Mouse (Mus musculus): ENCODE data around the gene Tepp. TPM values are rescaled to one million over a fixed set of nuclear protein-coding genes. Genes with fewer than 3 reads are reported as not detected.

The Tepp gene
- polyA plus RNA-seq, 1 experiment from 2014 or later = 1.5 TPM

- no peak for ATAC-seq
- H3K9me3 ChIP-seq (ENCODE audit: control insufficient read depth, low read length) = no peaks in the 10 kb centered on the region
- no peak overlapping the region for H3K4me2 ChIP-seq (ENCODE audit: low read length)
- no peaks in the 10 kb centered on the region for H3K4me1 ChIP-seq (replicated peaks; ENCODE audit: control insufficient read depth, insufficient read depth, low read length)
- peaks cover 6% of the 10 kb centered on the region for H3K36me3 ChIP-seq (ENCODE audit: control insufficient read depth, insufficient read depth)
- no peak overlapping the region for H3K27ac ChIP-seq (ENCODE audit: low read length)
- WGBS = 51% methylated on average over 5 of the region's 5 CpGs
- H3K9ac ChIP-seq (replicated peaks; ENCODE audit: low read depth, low read length) = no peak overlapping the region
- H3K4me3 ChIP-seq (replicated peaks; ENCODE audit: low read length) = no peak overlapping the region
- no peaks in the 10 kb centered on the region for H3K27me3 ChIP-seq (replicated peaks; ENCODE audit: control insufficient read depth, insufficient read depth, low read length)
Measured at GRCm38 (mm10) chr8:95341721-95342120, 31.4 kb downstream of the Tepp start.

DNA sequence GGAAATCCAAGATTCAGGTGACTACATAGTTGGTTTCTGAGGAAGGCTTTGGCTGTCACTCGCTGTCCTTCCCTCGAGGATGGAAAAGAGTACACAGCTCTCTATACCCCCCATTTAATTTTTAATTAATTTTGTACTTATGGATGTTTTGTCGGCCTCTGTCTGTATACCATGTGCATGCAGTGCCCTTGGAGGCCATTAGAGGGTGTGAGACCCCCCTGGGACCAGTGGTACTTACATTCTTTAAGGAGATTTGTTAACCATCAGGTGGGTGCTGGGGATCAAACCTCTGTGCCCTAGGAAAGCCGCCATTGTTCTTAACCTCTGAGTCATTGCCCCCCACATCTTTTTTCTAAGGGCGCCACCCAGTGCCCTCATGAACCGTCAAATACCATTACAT, 34.3 kb downstream of the Tepp start:
- Histone ChIP-seq H3K4me1 (replicated peaks; ENCODE audit: control insufficient read depth, insufficient read depth, low read length) (peaks cover 17% of the 10 kb centered on the region), H3K4me3 (replicated peaks; ENCODE audit: low read length) (no peak overlapping the region), H3K27me3 (replicated peaks; ENCODE audit: control insufficient read depth, insufficient read depth, low read length) (no peaks in the 10 kb centered on the region), H3K36me3 (ENCODE audit: control insufficient read depth, insufficient read depth) (peaks cover 6% of the 10 kb centered on the region; the same call in 1 of the 2 replicates), H3K27ac (ENCODE audit: low read length) (no peak overlapping the region), H3K4me2 (ENCODE audit: low read length) (no peak overlapping the region), H3K9ac (replicated peaks; ENCODE audit: low read depth, low read length) (no peak overlapping the region), H3K9me3 (ENCODE audit: control insufficient read depth, low read length) (no peaks in the 10 kb centered on the region)
- WGBS = 69% methylated on average over 6 of the region's 6 CpGs
- no peak for ATAC-seq

DNA sequence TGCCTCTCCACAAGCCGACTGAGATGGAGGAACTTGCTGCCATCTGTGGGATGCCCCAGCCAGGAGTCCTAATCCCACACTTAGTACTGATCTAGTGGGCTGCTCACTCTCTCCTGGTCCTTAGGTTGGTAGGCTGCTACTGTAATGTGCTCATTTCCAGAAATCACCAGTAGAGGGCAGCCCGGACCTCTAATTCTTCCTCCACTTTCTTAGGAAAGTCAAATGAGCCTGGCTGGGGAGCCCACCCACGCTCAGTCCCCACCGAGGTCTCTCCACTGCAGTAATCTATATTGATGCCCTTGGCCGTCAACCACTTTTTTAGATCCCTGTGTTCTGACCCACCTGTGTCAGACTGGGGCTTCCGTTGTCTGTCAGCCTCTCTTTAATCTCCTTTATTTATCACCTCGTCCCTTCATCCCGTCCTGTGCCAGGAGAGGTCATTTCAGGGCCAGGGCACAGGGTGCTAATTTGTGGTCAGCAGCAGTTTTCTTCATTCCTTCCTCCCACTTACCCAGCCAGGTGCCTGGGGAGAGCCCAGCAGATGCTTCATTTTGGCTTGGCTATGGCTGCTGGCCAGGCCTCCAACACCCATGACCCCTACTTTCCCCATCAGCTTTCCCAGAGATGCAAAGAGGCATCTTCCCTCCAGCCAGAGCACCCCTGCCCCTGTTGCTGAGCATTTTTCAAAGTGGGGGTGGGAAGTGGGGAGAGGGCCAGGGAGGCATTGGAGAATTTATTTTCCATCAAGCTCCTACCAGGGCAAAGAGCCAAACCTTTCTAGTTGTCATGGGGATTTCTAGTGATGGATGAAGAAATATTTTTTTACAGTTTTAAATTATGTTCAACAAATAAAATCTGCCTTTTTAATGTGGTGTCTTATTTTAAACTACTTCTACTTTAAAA, 36.5 kb downstream of the Tepp start:
- H3K36me3 ChIP-seq (ENCODE audit: control insufficient read depth, insufficient read depth) = peaks cover 6% of the 10 kb centered on the region; the same call in 1 of the 2 replicates
- H3K4me1 ChIP-seq (replicated peaks; ENCODE audit: control insufficient read depth, insufficient read depth, low read length) = peaks cover 26% of the 10 kb centered on the region
- H3K9ac ChIP-seq (replicated peaks; ENCODE audit: low read depth, low read length) = no peak overlapping the region
- no peak overlapping the region for H3K4me3 ChIP-seq (replicated peaks; ENCODE audit: low read length)
- H3K27ac ChIP-seq (ENCODE audit: low read length) = no peak overlapping the region
- ATAC-seq = peak; percentile 51
- WGBS = 29% methylated on average over 8 of the region's 8 CpGs
- H3K9me3 ChIP-seq (ENCODE audit: control insufficient read depth, low read length) = no peaks in the 10 kb centered on the region
- no peaks in the 10 kb centered on the region for H3K27me3 ChIP-seq (replicated peaks; ENCODE audit: control insufficient read depth, insufficient read depth, low read length)
- H3K4me2 ChIP-seq (ENCODE audit: low read length) = no peak overlapping the region

DNA sequence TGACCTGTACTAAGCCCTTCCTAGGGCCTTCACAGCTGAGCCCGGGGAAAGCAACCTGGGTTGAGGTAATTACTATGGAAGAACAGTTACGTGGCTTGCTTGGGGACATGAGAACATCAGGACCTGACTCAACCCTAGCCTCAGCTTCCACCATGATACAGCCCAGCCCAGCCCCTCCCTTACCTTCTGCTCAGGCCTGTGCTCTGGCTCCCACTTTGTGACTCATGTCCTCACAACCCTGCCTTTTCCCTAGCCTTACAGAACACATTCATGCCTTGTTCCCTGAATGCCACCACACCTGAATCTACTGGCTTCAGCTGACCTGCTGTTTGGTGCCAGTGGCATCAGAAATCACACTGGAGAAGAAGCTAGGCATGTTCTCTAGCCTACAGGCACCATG, 38.0 kb downstream of the Tepp start:
- no peak for ATAC-seq
- Histone ChIP-seq H3K4me2 (ENCODE audit: low read length) (no peak overlapping the region), H3K36me3 (ENCODE audit: control insufficient read depth, insufficient read depth) (peaks cover 6% of the 10 kb centered on the region; the same call in 1 of the 2 replicates), H3K9ac (replicated peaks; ENCODE audit: low read depth, low read length) (no peak overlapping the region), H3K9me3 (ENCODE audit: control insufficient read depth, low read length) (no peaks in the 10 kb centered on the region), H3K4me1 (replicated peaks; ENCODE audit: control insufficient read depth, insufficient read depth, low read length) (peaks cover 29% of the 10 kb centered on the region), H3K27ac (ENCODE audit: low read length) (no peak overlapping the region), H3K4me3 (replicated peaks; ENCODE audit: low read length) (no peak overlapping the region), H3K27me3 (replicated peaks; ENCODE audit: control insufficient read depth, insufficient read depth, low read length) (no peaks in the 10 kb centered on the region)
- 72% methylated on average over 2 of the region's 2 CpGs for WGBS

- peaks cover 3% of the 10 kb centered on the region; the same call in 1 of the 2 replicates for H3K36me3 ChIP-seq (ENCODE audit: control insufficient read depth, insufficient read depth)
- H3K4me2 ChIP-seq (ENCODE audit: low read length) = peak overlapping the region; percentile 38
- 0 out of 2 replicates have a peak overlapping the region, but pooled peaks have one; percentile 22 for H3K9ac ChIP-seq (replicated peaks; ENCODE audit: low read depth, low read length)
- no peaks in the 10 kb centered on the region for H3K27me3 ChIP-seq (replicated peaks; ENCODE audit: control insufficient read depth, insufficient read depth, low read length)
- no peaks in the 10 kb centered on the region for H3K9me3 ChIP-seq (ENCODE audit: control insufficient read depth, low read length)
- H3K4me1 ChIP-seq (replicated peaks; ENCODE audit: control insufficient read depth, insufficient read depth, low read length) = peaks cover 35% of the 10 kb centered on the region
- peak; percentile 21 for ATAC-seq
- H3K4me3 ChIP-seq (replicated peaks; ENCODE audit: low read length) = no peak overlapping the region
- peak overlapping the region; percentile 10; the same call in 1 of the 2 replicates for H3K27ac ChIP-seq (ENCODE audit: low read length)
- 29% methylated on average over 19 of the region's 19 CpGs for WGBS
Measured at GRCm38 (mm10) chr8:95348811-95349630, 38.7 kb downstream of the Tepp start.

DNA sequence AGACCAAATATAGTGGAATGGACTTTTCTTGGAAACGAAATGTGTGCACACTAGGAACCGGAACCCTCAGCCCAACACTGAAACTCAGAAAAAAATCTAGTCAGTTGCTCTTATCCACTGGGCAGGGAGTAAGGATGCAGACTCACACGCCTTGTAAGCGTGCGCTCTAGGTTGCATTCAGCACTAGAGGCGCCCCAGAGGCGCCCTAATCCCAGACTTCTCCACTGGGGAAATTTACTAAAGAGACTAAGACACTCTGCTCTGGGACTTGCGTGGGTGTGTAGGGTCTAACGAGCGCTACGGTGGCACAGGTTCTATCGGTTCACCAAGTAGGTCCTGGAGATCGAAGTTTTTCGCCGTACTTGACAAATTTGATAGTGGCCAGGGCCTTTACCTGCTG, 41.1 kb downstream of the Tepp start:
- peak overlapping the region; percentile 81 for H3K9ac ChIP-seq (replicated peaks; ENCODE audit: low read depth, low read length)
- no peaks in the 10 kb centered on the region for H3K9me3 ChIP-seq (ENCODE audit: control insufficient read depth, low read length)
- peak overlapping the region; percentile 81 for H3K4me3 ChIP-seq (replicated peaks; ENCODE audit: low read length)
- H3K36me3 ChIP-seq (ENCODE audit: control insufficient read depth, insufficient read depth) = no peaks in the 10 kb centered on the region
- peak; percentile 36; the same call in 1 of the 2 replicates for ATAC-seq
- 2% methylated on average over 15 of the region's 15 CpGs for WGBS
- H3K27ac ChIP-seq (ENCODE audit: low read length) = no peak overlapping the region
- H3K4me2 ChIP-seq (ENCODE audit: low read length) = peak overlapping the region; percentile 97
- H3K27me3 ChIP-seq (replicated peaks; ENCODE audit: control insufficient read depth, insufficient read depth, low read length) = no peaks in the 10 kb centered on the region
- H3K4me1 ChIP-seq (replicated peaks; ENCODE audit: control insufficient read depth, insufficient read depth, low read length) = peaks cover 40% of the 10 kb centered on the region

- Histone ChIP-seq H3K27me3 (replicated peaks; ENCODE audit: control insufficient read depth, insufficient read depth, low read length) (no peaks in the 10 kb centered on the region), H3K4me3 (replicated peaks; ENCODE audit: low read length) (peak within 1 kb of the TSS; percentile 81), H3K27ac (ENCODE audit: low read length) (peak within 1 kb of the TSS; percentile 87), H3K4me1 (replicated peaks; ENCODE audit: control insufficient read depth, insufficient read depth, low read length) (peaks cover 37% of the 10 kb centered on the region), H3K9me3 (ENCODE audit: control insufficient read depth, low read length) (no peaks in the 10 kb centered on the region), H3K36me3 (ENCODE audit: control insufficient read depth, insufficient read depth) (no peaks in the 10 kb centered on the region), H3K4me2 (ENCODE audit: low read length) (peak within 1 kb of the TSS; percentile 97), H3K9ac (replicated peaks; ENCODE audit: low read depth, low read length) (peak within 1 kb of the TSS; percentile 81)
- WGBS = under 1% methylated on average over 64 of the region's 80 CpGs
- ATAC-seq = peak; percentile 75
Measured at GRCm38 (mm10) chr8:95352151-95352870, 41.9 kb downstream of the Tepp start, which contains the start of gene Mmp15. TSS of gene Mmp15 (plus strand) at chr8:95352268.

DNA sequence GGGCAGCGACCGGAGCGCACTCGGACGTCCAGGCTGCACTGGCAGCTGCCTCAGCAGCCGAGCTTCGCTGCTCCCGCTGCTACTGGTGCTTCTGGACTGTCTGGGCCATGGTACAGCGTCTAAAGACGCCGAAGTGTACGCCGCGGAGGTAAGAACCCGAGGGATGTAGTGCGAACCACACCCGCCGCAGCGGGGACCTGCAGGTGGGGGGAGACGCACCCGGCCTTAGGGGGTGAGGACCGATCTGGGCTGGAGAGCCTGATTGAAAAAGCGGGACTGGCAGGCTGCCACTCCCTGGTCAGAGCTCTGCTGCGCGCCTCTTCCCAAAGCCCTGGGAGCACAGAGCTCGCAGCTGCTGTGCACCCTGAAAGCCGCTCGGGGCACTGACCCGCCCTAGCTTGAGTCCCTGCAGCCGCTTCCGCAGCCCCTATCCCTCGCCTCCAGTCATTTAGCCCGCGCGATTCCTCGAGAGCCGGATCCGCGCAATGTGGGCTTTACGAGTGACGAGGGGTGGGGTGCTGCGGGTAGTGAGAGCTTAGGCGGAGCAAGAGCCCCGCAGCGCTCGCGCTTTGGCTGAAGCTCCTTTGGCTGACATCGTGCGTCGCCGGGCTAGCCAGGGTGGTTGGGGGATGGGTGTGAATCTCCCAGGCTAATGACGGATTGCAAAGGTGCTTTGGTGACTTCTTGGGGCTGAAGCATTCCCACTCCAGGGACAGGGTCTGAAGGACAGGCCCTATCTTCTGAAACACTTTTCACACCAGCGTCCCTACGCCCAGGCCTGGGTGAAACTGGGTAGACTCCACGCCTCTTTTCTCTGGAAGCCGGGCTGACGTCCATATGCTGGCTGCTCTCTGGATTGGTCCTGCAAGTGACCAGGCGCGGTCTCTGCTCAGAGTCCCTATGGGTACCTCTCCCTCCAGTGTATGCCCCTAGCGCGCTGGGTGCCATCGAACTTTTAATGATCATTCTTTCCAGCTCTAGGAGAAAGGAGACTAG, 42.8 kb downstream of the Tepp start:
- peak; percentile 43 for ATAC-seq
- Histone ChIP-seq H3K9me3 (ENCODE audit: control insufficient read depth, low read length) (no peaks in the 10 kb centered on the region), H3K27me3 (replicated peaks; ENCODE audit: control insufficient read depth, insufficient read depth, low read length) (no peaks in the 10 kb centered on the region), H3K4me2 (ENCODE audit: low read length) (peak overlapping the region; percentile 97), H3K36me3 (ENCODE audit: control insufficient read depth, insufficient read depth) (no peaks in the 10 kb centered on the region), H3K4me3 (replicated peaks; ENCODE audit: low read length) (peak overlapping the region; percentile 81), H3K4me1 (replicated peaks; ENCODE audit: control insufficient read depth, insufficient read depth, low read length) (peaks cover 37% of the 10 kb centered on the region), H3K9ac (replicated peaks; ENCODE audit: low read depth, low read length) (peak overlapping the region; percentile 81), H3K27ac (ENCODE audit: low read length) (peak overlapping the region; percentile 87)
- 1% methylated on average over 59 of the region's 62 CpGs for WGBS

Measured in forebrain, embryonic 16.5 days (tissue).